Mouse (Mus musculus) cerebellum, adult (tissue): Measurements from ENCODE around the gene Zfp683.

Experiments
- ATAC-seq: cut with Nextera tagmentation; 2 replicates; pipeline ENCODE4 v1.9.2; 2017; ENCODE audit warnings: mild to moderate bottlenecking, moderate library complexity, mixed read lengths; ENCODE audit not compliant: insufficient number of reproducible peaks, low FRiP score, low TSS enrichment

The Zfp683 gene

GRCm38 (mm10) chr4:134047648-134048047 is 6.0 kb upstream of the Zfp683 start:
- ATAC-seq, result no peak

- no peak for ATAC-seq
Observed at GRCm38 (mm10) chr4:134051912-134052311, 1.7 kb upstream of the Zfp683 start.

GRCm38 (mm10) chr4:134052560-134052959 is 1.1 kb upstream of the Zfp683 start:
- ATAC-seq, result peak; percentile 49; the same call in 1 of the 2 replicates

GRCm38 (mm10) chr4:134058166-134058715 is 4.6 kb downstream of the Zfp683 start:
- ATAC-seq, result no peak

GRCm38 (mm10) chr4:134058908-134059307 is 5.3 kb downstream of the Zfp683 start:
- ATAC-seq, result no peak

DNA sequence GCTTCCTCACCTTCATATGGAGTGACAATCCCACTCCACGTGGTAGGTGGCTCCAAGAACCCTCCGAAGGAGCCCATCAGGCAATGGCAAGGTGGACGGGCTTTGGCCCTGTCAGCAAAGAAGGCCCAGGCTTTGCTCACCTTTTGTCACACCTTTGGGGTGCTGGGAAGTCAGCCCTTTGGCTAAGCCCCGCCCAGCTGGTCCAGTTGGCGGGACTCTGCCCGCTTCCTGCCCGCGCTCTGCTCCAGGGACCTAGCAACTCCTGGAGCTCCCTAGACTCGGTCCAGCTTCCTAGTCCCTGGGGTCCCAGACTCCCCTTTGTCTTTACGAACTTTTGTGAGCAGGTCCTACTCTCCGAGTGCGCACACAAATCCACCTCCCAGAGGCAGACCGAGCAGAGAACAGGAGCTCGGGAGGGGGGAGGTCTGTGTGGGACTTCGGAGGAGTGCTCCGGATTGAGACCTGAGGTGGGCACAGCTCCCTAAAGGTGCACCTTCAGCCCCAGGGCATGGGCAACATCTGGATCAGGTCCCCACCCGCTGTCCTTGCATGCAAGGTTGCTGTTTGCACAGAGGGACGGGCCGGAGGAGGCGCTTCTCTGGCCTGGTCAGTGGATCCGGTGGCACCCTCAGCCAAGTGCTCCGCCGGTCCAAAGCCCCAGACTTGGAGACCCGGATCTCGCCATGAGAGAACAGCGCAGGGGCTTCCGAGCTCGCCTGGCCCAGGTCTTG is 6.7 kb downstream of the Zfp683 start, which contains the start of gene Crybg2:
Gene Crybg2 (plus strand): TSS at position 681 of the 731 bp plus-strand sequence.
- no peak for ATAC-seq

DNA sequence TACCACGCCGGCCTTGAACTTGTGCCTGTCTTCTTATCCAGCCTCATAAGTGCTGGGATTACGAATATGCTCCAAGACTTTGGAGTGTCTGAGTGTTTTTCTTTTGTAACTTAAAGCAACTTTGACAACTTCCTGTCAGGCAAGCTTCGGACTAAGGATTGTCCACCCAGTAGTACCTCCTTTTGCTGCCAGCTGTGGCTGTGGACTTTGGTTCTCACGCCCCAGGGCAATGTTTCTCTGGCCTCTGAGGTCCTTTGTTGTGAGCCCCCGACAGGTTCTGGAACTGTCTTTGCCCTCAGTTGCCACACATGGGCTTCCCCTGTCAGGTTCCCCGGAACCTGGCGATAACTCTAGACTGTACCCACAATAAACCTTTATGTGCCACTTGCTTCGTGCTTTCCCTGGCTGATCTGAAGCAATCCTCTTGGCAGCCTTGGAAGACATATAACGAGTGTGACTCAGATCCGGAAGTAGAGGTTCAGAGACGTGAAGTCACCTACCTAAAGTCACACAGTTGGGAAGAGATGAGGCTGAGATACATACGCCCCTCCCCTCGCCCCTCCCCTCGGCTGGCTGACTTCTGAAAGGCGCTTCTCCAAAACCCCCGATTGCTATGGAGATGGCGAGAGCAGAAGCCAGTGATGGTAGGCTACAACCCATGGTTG is 7.7 kb downstream of the Zfp683 start:
- no peak for ATAC-seq

DNA sequence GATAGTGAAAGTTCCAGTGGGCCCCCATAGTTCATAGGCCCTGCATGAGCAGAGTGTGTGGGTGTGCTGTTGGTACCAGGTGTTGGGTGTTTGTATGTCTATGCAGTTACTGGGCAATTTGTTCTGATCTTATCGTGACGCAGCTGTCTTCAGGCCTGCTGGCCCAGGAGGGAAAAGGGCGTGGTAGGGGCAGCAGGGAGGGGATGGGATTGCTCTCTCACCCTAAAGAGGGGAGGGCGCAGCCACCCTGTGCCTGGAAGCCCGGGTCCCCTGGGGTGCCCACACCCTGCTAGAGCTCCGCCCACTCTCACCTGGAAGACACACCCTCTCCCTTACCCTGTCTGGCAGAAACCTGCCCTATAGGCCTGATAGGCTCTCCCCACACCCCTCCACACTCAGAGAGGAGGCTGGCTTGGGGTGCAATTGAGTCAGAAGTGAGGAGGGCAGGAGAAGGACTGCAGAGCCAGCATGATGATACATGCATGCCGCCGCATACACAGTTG is 8.4 kb downstream of the Zfp683 start:
- no peak for ATAC-seq

GRCm38 (mm10) chr4:134062561-134062960 is 8.9 kb downstream of the Zfp683 start:
- ATAC-seq, result no peak

GRCm38 (mm10) chr4:134065431-134066004 is 11.9 kb downstream of the Zfp683 start:
- ATAC-seq, result no peak

- ATAC-seq, result no peak
Observed at GRCm38 (mm10) chr4:134067383-134067782, 13.7 kb downstream of the Zfp683 start.

- no peak for ATAC-seq
Observed at GRCm38 (mm10) chr4:134067833-134068544, 14.4 kb downstream of the Zfp683 start.

DNA sequence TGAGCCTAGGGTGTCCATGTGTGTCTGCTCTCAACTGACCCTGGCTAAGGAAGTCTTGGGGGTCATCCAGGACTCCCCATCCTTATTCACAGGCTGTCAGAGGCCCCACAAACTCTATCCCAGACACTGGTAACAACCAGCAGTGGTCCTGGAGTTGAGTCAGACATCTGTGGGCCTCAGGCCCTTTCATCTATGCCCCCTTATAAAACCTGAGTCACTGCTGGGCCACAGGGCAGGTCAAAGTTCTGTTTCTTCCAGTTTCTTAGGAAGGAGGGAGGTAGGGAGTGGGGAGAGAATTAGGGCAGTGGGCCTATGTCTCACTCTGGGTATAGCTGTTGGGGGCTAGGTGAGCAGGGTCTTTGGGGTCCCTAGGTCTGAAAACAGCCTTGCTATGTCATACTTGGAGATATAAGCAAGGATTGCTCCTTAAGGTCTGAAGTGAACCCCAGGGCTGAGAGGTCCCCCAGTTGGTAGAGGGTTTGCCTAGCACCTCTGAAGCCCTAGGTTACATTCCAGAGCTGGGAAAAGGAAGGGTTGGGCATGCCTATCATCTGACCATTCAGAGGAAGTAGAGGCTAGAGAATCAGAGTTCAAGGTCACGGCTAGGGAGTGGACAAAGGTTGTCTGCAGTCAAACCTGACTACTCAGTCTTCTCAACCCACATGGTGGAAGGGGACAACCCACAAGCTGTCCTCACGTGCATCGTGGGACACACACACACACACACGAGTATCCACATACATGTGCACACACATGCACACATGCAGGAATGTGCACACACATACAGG is 15.3 kb downstream of the Zfp683 start:
- ATAC-seq, result no peak

GRCm38 (mm10) chr4:134078694-134079093 is 25.1 kb downstream of the Zfp683 start:
- ATAC-seq, result no peak

DNA sequence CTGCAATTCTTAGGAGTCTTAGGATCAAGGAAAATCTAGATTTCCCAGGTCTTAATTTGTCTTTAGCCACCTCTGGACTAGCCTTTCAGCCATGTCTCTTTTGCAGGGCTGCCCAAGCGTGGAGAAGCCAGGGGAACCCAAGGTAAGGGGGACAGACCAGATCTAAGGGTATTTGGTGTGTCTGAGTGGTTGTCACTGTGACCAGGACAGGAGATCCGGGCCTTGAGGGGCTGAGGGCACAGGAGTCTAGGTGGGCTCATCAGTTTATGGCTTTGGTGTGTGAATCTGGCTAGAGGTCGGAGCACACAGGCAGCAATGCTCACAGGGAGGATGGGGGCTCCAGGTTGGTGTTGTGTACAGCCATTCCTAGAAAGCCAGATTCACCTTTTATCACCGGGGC is 27.0 kb downstream of the Zfp683 start:
- no peak for ATAC-seq

GRCm38 (mm10) chr4:134081730-134082386 is 28.2 kb downstream of the Zfp683 start:
- peak; percentile 36; the same call in 1 of the 2 replicates for ATAC-seq

DNA sequence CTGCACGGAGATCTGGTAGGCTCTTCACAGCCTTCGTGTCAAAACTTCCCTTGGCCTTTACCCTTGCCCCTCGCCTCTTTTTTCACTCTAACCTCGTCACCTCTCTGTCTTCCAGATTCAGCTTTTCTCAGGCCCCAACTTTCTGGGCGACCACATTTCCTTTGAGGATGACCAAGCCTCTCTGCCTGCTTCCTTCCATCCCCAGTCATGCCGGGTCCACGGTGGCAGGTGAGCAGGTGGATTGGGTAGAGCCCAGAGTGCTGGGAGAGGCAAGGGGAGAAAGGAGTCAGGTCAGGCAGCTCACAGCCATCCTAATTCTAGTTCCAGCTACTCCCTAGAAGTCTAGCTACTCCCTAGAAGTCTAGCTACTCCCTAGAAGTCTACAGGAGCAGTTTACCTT is 28.8 kb downstream of the Zfp683 start:
- no peak for ATAC-seq

GRCm38 (mm10) chr4:134084999-134085398 is 31.4 kb downstream of the Zfp683 start:
- ATAC-seq, result no peak

DNA sequence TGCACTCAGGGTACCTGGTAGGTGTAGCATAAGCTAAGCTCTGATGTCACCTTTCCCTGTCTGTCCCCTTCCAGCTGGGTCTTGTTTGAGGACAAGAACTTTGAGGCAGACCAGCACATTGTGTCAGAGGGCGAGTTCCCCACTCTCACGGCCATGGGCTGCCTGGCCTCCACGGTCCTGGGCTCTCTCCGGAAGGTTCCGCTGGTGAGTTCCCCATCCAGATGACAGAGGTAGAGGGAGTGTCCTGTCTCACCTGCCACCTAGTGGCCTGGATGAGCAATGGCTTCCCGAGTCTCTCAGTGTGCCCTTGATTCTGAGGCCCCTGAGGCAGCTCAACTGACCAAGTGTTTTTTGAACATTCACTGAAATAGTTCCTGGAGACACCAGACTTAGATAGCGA is 33.8 kb downstream of the Zfp683 start:
- peak; percentile 82; the same call in 1 of the 2 replicates for ATAC-seq
